Mouse (Mus musculus): ENCODE measurements around the gene Tspo2. TPM values are rescaled to one million over a fixed set of nuclear protein-coding genes. Genes with fewer than 3 reads are reported as not detected.

The Tspo2 gene
- total RNA-seq, 2 experiments from 2014 or later: not detected

DNA sequence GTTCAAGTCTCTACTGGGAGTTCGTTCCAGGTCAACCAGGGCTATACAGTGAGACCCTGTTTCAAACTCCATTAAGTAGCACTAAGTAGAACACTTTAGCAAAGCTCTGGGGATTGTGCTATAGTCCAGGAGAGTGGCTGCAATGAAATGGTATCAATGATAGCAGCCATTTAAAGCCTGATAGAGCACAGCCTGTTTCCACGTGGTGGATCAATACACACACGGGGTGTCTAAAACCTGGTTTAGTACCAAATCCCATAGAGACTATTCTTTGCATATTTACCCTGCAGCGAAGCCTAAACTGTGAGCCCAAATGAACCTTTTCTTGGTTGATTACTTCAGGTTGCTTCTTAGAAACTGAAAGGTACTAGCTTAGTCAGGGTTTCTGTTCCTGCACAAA, 49.6 kb downstream of the Tspo2 start:
- DNase-seq (ENCODE audit: low spot score in 2 of 2): no peak
- intact Hi-C loops (cut with DNase I): no loop called here

Other genes starting within 250 kb of the Tspo2 start
- not detected for gene Trem1, start 218.8 kb downstream of the Tspo2 start, total RNA-seq (2021)
- gene Trem3, start 203.7 kb downstream of the Tspo2 start, total RNA-seq (2021): under 1 TPM; 0.41 to 0.44 TPM
- not detected for gene Treml4, start 187.2 kb downstream of the Tspo2 start, total RNA-seq (2021)
- under 1 TPM; 0.54 to 0.64 TPM for gene Treml2, start 152.0 kb downstream of the Tspo2 start, total RNA-seq (2021)
- gene B430306N03Rik, start 135.4 kb downstream of the Tspo2 start, total RNA-seq (2021): under 1 TPM in 1 of 2 experiments, not detected in 1; 0.07 TPM
- gene Trem2, start 105.1 kb downstream of the Tspo2 start, total RNA-seq (2021): 10 to 100 TPM in 1 of 2 experiments, 1 to 10 TPM in 1; 7.8 to 13.0 TPM
- under 1 TPM; 0.54 to 0.82 TPM for gene Treml1, start 91.6 kb downstream of the Tspo2 start, total RNA-seq (2021)
- gene Nfya, start 41.6 kb downstream of the Tspo2 start, total RNA-seq (2021): 10 to 100 TPM; 25.4 to 27.9 TPM
- gene Oard1, start 41.5 kb downstream of the Tspo2 start, total RNA-seq (2021): 10 to 100 TPM; 10.9 to 13.0 TPM
- gene Apobec2, start 18.6 kb downstream of the Tspo2 start, total RNA-seq (2021): not detected
- under 1 TPM; 0.34 to 0.59 TPM for gene Unc5cl, start 3.4 kb upstream of the Tspo2 start, total RNA-seq (2021)